Mouse (Mus musculus) ES-Bruce4 (cell line): ENCODE results near the gene Gfi1.

Experiments used
- CTCF ChIP-seq: IDR thresholded peaks from one replicate; pipeline ENCODE4 v1.8.1; 2011; ENCODE audit warnings: low read depth, low read length
- EP300 ChIP-seq: IDR thresholded peaks from 2 replicates; pipeline ENCODE4 v1.6.1; 2011; ENCODE audit warnings: low read depth, low read length; ENCODE audit not compliant: insufficient read depth
- POLR2A ChIP-seq: IDR thresholded peaks from one replicate; pipeline ENCODE4 v1.8.1; 2011; ENCODE audit warnings: low read length; ENCODE audit not compliant: insufficient read depth

- no peak for TF ChIP-seq CTCF
- no peak for TF ChIP-seq POLR2A
- no peak for TF ChIP-seq EP300
Observed at GRCm38 (mm10) chr5:107688499-107688866, 37.4 kb downstream of the Gfi1 start.
